Mouse (Mus musculus): ENCODE results near the gene Smpdl3a.

DNA sequence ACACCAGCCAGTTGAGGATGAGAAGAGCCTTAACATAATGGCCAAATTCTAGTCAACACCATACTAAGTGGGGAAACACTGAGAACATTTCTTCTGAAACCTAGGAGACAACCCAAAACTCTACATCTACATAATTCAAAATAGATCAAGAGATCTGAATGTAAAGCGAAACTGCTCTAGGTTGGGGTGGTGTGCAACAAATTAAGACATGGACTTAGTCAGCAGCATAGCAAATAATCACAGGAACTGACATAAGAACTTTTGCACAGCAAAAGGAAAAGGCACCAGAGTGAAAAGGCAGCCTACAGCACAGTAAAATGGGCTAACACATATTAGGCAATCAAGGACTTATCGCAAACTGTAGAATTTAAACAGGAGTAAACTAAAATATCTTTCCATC is 25.1 kb downstream of the Smpdl3a start:
- TF ChIP-seq POLR2A (IDR thresholded peaks at IDR 0.05; ENCODE audit: low read depth, low read length) (no peak), CTCF (IDR thresholded peaks at IDR 0.05; ENCODE audit: extremely low read depth, insufficient read length, insufficient replicate concordance, low read depth, low read length) (no peak)

All from small intestine, adult 2 months (tissue).